In the genomic region with DNA sequence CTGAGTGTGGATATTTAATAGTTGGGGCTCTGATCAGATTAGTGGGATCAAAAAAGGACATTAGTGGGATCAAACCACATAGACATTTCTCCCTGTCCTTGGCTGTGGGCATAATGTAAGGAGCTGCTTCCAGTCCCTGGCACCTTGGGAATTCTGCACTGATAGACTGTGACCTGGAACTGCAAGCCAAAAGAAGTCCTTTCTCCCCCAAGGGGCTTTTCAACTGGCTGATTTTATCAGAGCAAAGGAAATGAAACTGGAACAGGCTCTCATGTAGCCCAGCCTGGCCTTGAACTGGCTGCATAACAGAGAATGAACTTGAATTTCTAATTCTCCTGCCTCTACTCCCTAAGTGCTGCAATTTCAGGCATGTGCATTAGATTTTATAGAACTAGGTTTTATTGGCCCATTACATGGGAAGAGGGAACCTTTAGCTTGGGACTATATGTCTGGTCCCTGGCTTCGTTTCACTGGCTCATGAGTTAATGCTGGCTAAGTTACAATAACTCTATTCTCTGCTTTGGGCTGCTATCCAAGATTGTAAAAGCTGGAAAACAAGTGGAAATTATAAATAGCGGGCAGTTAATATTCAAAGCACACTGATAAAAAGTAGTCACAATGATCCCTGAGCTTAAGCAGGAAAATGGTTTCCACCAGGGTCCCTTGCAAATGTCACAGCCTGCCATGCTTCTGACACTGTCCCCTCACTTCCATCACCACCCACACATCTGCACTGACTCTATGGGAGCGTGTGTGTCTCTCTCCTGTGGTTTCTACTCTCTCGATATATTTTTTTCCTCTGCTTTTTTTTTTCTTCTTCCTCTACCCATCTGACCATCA, we compare ENCODE assay signal across 11 mouse cellular contexts.
A peak's percentile ranks its signal among the peaks of the same experiment; 100 is the strongest.
DNase-seq lines count a peak whose midpoint lies in the region; ATAC-seq and TF ChIP-seq lines count a peak whose summit lies in the region.
"Had no signal": no experiment of that assay in that cellular context is flagged by ENCODE, and none has a peak within 500 bp of the region (broad histone marks: within the 10 kb centered on the region; RNA-seq: fewer than 3 reads in every experiment).

No protein-coding gene starts in this region.

- no peak for TF ChIP-seq RAD21 in CH12.LX (IDR thresholded peaks at IDR 0.05; ENCODE audit: low read depth, low read length)

- 0 out of 2 replicates have a peak, but pooled peaks have one; percentile 15 for ATAC-seq in embryonic facial prominence, embryonic 14.5 days (ENCODE audit: low read depth)
- ATAC-seq in CD4-positive, CD25-positive, alpha-beta regulatory T cell, adult 4 months = no peak
- ATAC-seq: inflammation-experienced regulatory T-cells, adult 6 months had no signal

- peak overlapping the region; percentile 55 for H3K27ac ChIP-seq in heart, adult 2 months
- H3K27ac ChIP-seq in heart, embryonic 10.5 days = no peak overlapping the region
- peak overlapping the region; percentile 78 for H3K27ac ChIP-seq in layer of hippocampus, adult 2 months
- H3K27ac ChIP-seq in CH12.LX (ENCODE audit: insufficient read depth, low read depth) = no peak overlapping the region
- H3K27ac ChIP-seq in embryonic facial prominence, embryonic 14.5 days (replicated peaks; ENCODE audit: low read depth, low read length) = peak overlapping the region; percentile 53

- peaks cover 4% of the 10 kb centered on the region for H3K4me1 ChIP-seq in heart, adult 2 months (ENCODE audit: control insufficient read depth, insufficient read depth, low read length)
- H3K4me1 ChIP-seq in heart, embryonic 10.5 days = no peaks in the 10 kb centered on the region
- H3K4me1 ChIP-seq in CH12.LX (ENCODE audit: control insufficient read depth in 1 of 2, insufficient read depth in 2 of 2) = peaks cover 6 to 39% of the 10 kb centered on the region in 2 experiments
- H3K4me1 ChIP-seq in embryonic facial prominence, embryonic 14.5 days (ENCODE audit: control insufficient read depth, insufficient read depth, low read length) = 0 out of 2 replicates have a peak, but pooled peaks cover 11% of the 10 kb centered on the region

- WGBS in heart, adult 2 months = 26% methylated on average over 4 of the region's 4 CpGs
- 79% methylated on average over 4 of the region's 4 CpGs for WGBS in heart, embryonic 10.5 days
- WGBS in embryonic facial prominence, embryonic 14.5 days = 56% methylated on average over 4 of the region's 4 CpGs

- H3K4me3 ChIP-seq in heart, adult 2 months = no peak overlapping the region
- no peak overlapping the region for H3K4me3 ChIP-seq in heart, embryonic 10.5 days
- H3K4me3 ChIP-seq in layer of hippocampus, adult 2 months = no peak overlapping the region
- no peak overlapping the region for H3K4me3 ChIP-seq in CH12.LX (replicated peaks in 1 of 3; ENCODE audit: low read depth in 2 of 3, low read length in 2 of 3, poor library complexity in 1 of 3)
- H3K4me3 ChIP-seq in embryonic facial prominence, embryonic 14.5 days (ENCODE audit: low read depth, low read length) = no peak overlapping the region

- TF ChIP-seq POLR2A in heart, adult 2 months (IDR thresholded peaks at IDR 0.05; ENCODE audit: insufficient read depth, low read depth, low read length) = no peak
- no peak for TF ChIP-seq POLR2A in CH12.LX (IDR thresholded peaks at IDR 0.05; ENCODE audit: low read depth, low read length)

- intact Hi-C loops in heart, adult 2 months (cut with DNase I) = loop anchor here (1.0 kb wide), 1 partner anchor 15 kb away; no protein-coding TSS in a partner anchor

- TF ChIP-seq EP300 in heart, adult 2 months (IDR thresholded peaks at IDR 0.05; ENCODE audit: insufficient read depth, low read depth, low read length) = no peak
- no peak for TF ChIP-seq EP300 in CH12.LX (IDR thresholded peaks at IDR 0.05; ENCODE audit: low read length)

- in situ Hi-C loops in CH12.LX (cut with MboI; ENCODE audit: low pct_ligation_motif_present, low pct_unique_long_range_greater_than_20kb, low sequenced_read_pairs) = no loop called here

- no peak for TF ChIP-seq CTCF in heart, adult 2 months (IDR thresholded peaks at IDR 0.05)
- TF ChIP-seq CTCF in layer of hippocampus, adult 2 months (conservative IDR thresholded peaks at IDR 0.05) = no peak
- TF ChIP-seq CTCF in CH12.LX (conservative IDR thresholded peaks at IDR 0.05 in 1 of 2, IDR thresholded peaks at IDR 0.05 in 1 of 2; ENCODE audit: low read depth in 2 of 2, low read length in 2 of 2) = no peak

- no peak for DNase-seq in heart, adult 2 months
- DNase-seq in heart, embryonic 10.5 days (ENCODE audit: low spot score) = no peak
- DNase-seq in layer of hippocampus, adult 2 months (ENCODE audit: low spot score in 2 of 2) = no peak
- DNase-seq in layer of hippocampus, adult 8-10 months (ENCODE audit: low spot score in 2 of 2) = no peak
- DNase-seq in CH12.LX (ENCODE audit: extremely low read depth) = no peak
- peak; percentile 81 for DNase-seq in embryonic facial prominence, embryonic 14.5 days (ENCODE audit: low spot score)
- DNase-seq in B cell, adult 2 months = no peak
- DNase-seq: adrenal gland, postnatal 10 days; cerebellum, postnatal 14 days had no signal

- H3K9me3 ChIP-seq in heart, embryonic 10.5 days = no peaks in the 10 kb centered on the region
- no peaks in the 10 kb centered on the region for H3K9me3 ChIP-seq in CH12.LX (replicated peaks; ENCODE audit: low read length)
- no peaks in the 10 kb centered on the region for H3K9me3 ChIP-seq in embryonic facial prominence, embryonic 14.5 days (ENCODE audit: control insufficient read depth, low read length)

- peaks cover 8% of the 10 kb centered on the region for H3K36me3 ChIP-seq in heart, adult 2 months (ENCODE audit: control insufficient read depth, insufficient read depth, low read length)
- H3K36me3 ChIP-seq in heart, embryonic 10.5 days = no peaks in the 10 kb centered on the region
- no peaks in the 10 kb centered on the region for H3K36me3 ChIP-seq in CH12.LX (replicated peaks in 1 of 2; ENCODE audit: control insufficient read depth in 1 of 2, insufficient read depth in 1 of 2, low read length in 1 of 2)
- no peaks in the 10 kb centered on the region for H3K36me3 ChIP-seq in embryonic facial prominence, embryonic 14.5 days (ENCODE audit: control insufficient read depth, insufficient read depth, low read length)

- no peaks in the 10 kb centered on the region for H3K27me3 ChIP-seq in heart, adult 2 months (ENCODE audit: control insufficient read depth, insufficient read depth, low read length)
- no peaks in the 10 kb centered on the region for H3K27me3 ChIP-seq in heart, embryonic 10.5 days (ENCODE audit: insufficient read depth, poor library complexity, severe bottlenecking)
- no peaks in the 10 kb centered on the region for H3K27me3 ChIP-seq in CH12.LX (replicated peaks)
- H3K27me3 ChIP-seq in embryonic facial prominence, embryonic 14.5 days (replicated peaks; ENCODE audit: control insufficient read depth, insufficient read depth, low read length) = no peaks in the 10 kb centered on the region

- dilution Hi-C loops in CH12.LX (cut with MboI; ENCODE audit: extremely low pct_ligation_motif_present, extremely low pct_unique_long_range_greater_than_20kb, low sequenced_read_pairs) = no loop called here

- H3K9ac ChIP-seq in heart, adult 2 months (ENCODE audit: low read depth, low read length) = no peak overlapping the region
- H3K9ac ChIP-seq in CH12.LX (ENCODE audit: insufficient read depth, low read depth) = no peak overlapping the region
- H3K9ac ChIP-seq in embryonic facial prominence, embryonic 14.5 days (ENCODE audit: low read depth, low read length) = no peak overlapping the region

- H3K79me2 ChIP-seq in heart, adult 2 months (replicated peaks; ENCODE audit: control insufficient read depth, insufficient read depth, low read length) = no peaks in the 10 kb centered on the region
- H3K79me2 ChIP-seq in CH12.LX (replicated peaks; ENCODE audit: control insufficient read depth, extremely low read depth, insufficient read depth, poor library complexity, severe bottlenecking) = no peaks in the 10 kb centered on the region

- H3K4me2 ChIP-seq in CH12.LX (ENCODE audit: insufficient read depth, low read depth, poor library complexity, severe bottlenecking) = no peak overlapping the region
- no peak overlapping the region for H3K4me2 ChIP-seq in embryonic facial prominence, embryonic 14.5 days (ENCODE audit: low read depth, low read length)

TF ChIP-seq in CH12.LX, 34 proteins besides CTCF, POLR2A, EP300 and RAD21 (continues in another document):
- TF ChIP-seq MAX (IDR thresholded peaks at IDR 0.05; ENCODE audit: low read length) = no peak
- TF ChIP-seq KAT2A (IDR thresholded peaks at IDR 0.05; ENCODE audit: insufficient replicate concordance, low read length) = no peak
- TF ChIP-seq IRF4 (IDR thresholded peaks at IDR 0.05; ENCODE audit: low read depth, low read length) = peak; percentile 28; the same call in 1 of the 2 replicates
- no peak for TF ChIP-seq UBTF (IDR thresholded peaks at IDR 0.05; ENCODE audit: low read depth, low read length)
- TF ChIP-seq HCFC1 (IDR thresholded peaks at IDR 0.05; ENCODE audit: low read depth, low read length) = no peak
- no peak for TF ChIP-seq JUN (IDR thresholded peaks at IDR 0.05; ENCODE audit: insufficient read depth, low read depth, low read length)
- TF ChIP-seq ZKSCAN1 (IDR thresholded peaks at IDR 0.05; ENCODE audit: borderline replicate concordance, low read depth, low read length) = no peak
- no peak for TF ChIP-seq SMC3 (IDR thresholded peaks at IDR 0.05; ENCODE audit: low read depth, low read length)
- TF ChIP-seq MAFK (IDR thresholded peaks at IDR 0.05; ENCODE audit: insufficient replicate concordance, low read length) = no peak
- no peak for TF ChIP-seq CHD2 (IDR thresholded peaks at IDR 0.05; ENCODE audit: low read length)
- TF ChIP-seq SIN3A (IDR thresholded peaks at IDR 0.05; ENCODE audit: low read length) = 0 out of 2 replicates have a peak, but pooled peaks have one; percentile 22
- 0 out of 2 replicates have a peak, but pooled peaks have one; percentile 26 for TF ChIP-seq MEF2A (IDR thresholded peaks at IDR 0.05; ENCODE audit: borderline replicate concordance, low read depth, low read length)
- no peak for TF ChIP-seq ETS1 (conservative IDR thresholded peaks at IDR 0.05; ENCODE audit: low read depth, low read length)
- TF ChIP-seq MXI1 (IDR thresholded peaks at IDR 0.05; ENCODE audit: low read depth, low read length) = no peak
- TF ChIP-seq USF2 (conservative IDR thresholded peaks at IDR 0.05; ENCODE audit: low read depth, low read length) = no peak
- no peak for TF ChIP-seq NRF1 (IDR thresholded peaks at IDR 0.05; ENCODE audit: low read depth, low read length)
- no peak for TF ChIP-seq TCF12 (IDR thresholded peaks at IDR 0.05; ENCODE audit: low read depth, low read length)
- no peak for TF ChIP-seq ZNF384 (IDR thresholded peaks at IDR 0.05; ENCODE audit: low read depth, low read length)
- TF ChIP-seq PAX5 (IDR thresholded peaks at IDR 0.05; ENCODE audit: low read length) = no peak
- no peak for TF ChIP-seq JUND (conservative IDR thresholded peaks at IDR 0.05; ENCODE audit: low read depth, low read length)
- no peak for TF ChIP-seq E2F4 (IDR thresholded peaks at IDR 0.05; ENCODE audit: insufficient replicate concordance, low read depth, low read length)
- no peak for TF ChIP-seq ELF1 (IDR thresholded peaks at IDR 0.05; ENCODE audit: low read depth, low read length)

Comparison
In these comparisons a context has a peak if more than half of its experiments do, and no peak if none do; other contexts are left out.
1. H3K27ac ChIP-seq: peak in heart, adult 2 months (single experiment), layer of hippocampus, adult 2 months (single experiment) and embryonic facial prominence, embryonic 14.5 days (single experiment); none in heart, embryonic 10.5 days (single experiment) and CH12.LX (single experiment).